Mouse (Mus musculus) kidney, embryonic 14.5 days (tissue): ENCODE measurements around the gene Npr3. TPM values are rescaled to one million over a fixed set of nuclear protein-coding genes. Genes with fewer than 3 reads are reported as not detected.
"Not testable (repeated sequence)": the region's sequence is repeated elsewhere in the genome, so short reads cannot be mapped to it uniquely, and the experiment has no call there.

Experiments
- ATAC-seq: fragments of 200-750 bp; cut with Nextera tagmentation; 2 replicates; pipeline ENCODE4 v1.8.0; 2017; ENCODE audit warnings: moderate number of reproducible peaks, mild to moderate bottlenecking, moderate TSS enrichment, moderate library complexity; ENCODE audit not compliant: low FRiP score, low TSS enrichment
- H3K27ac ChIP-seq: fragments of 300-500 bp; sonication (generic); 2 replicates; pipeline ENCODE4 v1.5.1; 2014; ENCODE audit warnings: low read depth, mild to moderate bottlenecking, low read length, moderate library complexity, mixed read lengths
- H3K27me3 ChIP-seq: fragments of 300-500 bp; sonication (generic); 2 replicates; pipeline ENCODE4 v1.6.1; 2014; ENCODE audit warnings: mild to moderate bottlenecking, low read length; ENCODE audit not compliant: control insufficient read depth, insufficient read depth
- H3K36me3 ChIP-seq: fragments of 300-500 bp; sonication (generic); 2 replicates; pipeline ENCODE4 v1.6.1; 2014; ENCODE audit warnings: low read length, mixed read lengths; ENCODE audit not compliant: control insufficient read depth, insufficient read depth
- H3K4me1 ChIP-seq: fragments of 300-500 bp; sonication (generic); 2 replicates; pipeline ENCODE4 v1.6.1; 2014; ENCODE audit warnings: low read length, mixed read lengths; ENCODE audit not compliant: control insufficient read depth, insufficient read depth
- H3K4me2 ChIP-seq: fragments of 300-500 bp; sonication (generic); replicated peaks from 2 replicates; pipeline ENCODE4 v1.6.1; 2014; ENCODE audit warnings: low read depth, mild to moderate bottlenecking, low read length
- H3K4me3 ChIP-seq: fragments of 300-500 bp; sonication (generic); 2 replicates; pipeline ENCODE4 v1.5.1; 2014; ENCODE audit warnings: mild to moderate bottlenecking, low read length
- H3K9ac ChIP-seq: fragments of 300-500 bp; sonication (generic); 2 replicates; pipeline ENCODE4 v1.6.1; 2014; ENCODE audit warnings: low read depth, mild to moderate bottlenecking, low read length, moderate library complexity
- H3K9me3 ChIP-seq: fragments of 300-500 bp; sonication (generic); 2 replicates; pipeline ENCODE4 v1.6.1; 2016; ENCODE audit warnings: low read length; ENCODE audit not compliant: control insufficient read depth
- WGBS: fragments of 180-500 bp; shearing (Covaris S2); extraction: QIAGEN DNeasy Blood & Tissue Kit; methylation state at CpG from one replicate; pipeline ENCODE4 v1.1.7; 2014; 5-methylcytosine and 5-hydroxymethylcytosine counted together
- polyA plus RNA-seq: library from polyadenylated mRNA; unstranded; fragments of >200 nt; fragmentation: Nextera tagmentation; extraction: Ambion mirVana; gene quantifications from 2 replicates; pipeline ENCODE4 v1.2.1, GENCODE M21; 2014

The Npr3 gene
- polyA plus RNA-seq, 1 experiment from 2014 or later: 8.1 TPM

DNA sequence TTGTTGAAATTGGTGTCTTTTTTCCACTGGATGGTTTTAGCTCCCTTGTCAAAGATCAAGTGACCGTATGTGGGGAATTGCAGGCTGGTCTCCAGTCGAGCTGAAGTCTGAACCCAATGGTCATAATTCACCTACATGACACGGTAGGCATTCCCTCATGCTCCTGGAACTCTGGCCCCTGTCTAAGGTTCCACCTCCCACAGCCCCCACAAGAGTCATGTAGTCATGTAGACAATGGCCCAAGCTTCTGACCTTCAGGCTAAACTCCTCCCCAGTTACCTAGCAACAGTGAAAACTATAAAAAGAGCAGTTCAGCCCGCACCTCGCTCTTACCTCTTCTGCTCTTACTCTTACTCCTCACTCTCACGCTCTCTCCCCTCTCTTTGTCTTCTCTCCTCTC, 84.7 kb downstream of the Npr3 start:
- H3K27ac ChIP-seq, H3K9ac ChIP-seq, H3K4me3 ChIP-seq, H3K27me3 ChIP-seq, H3K4me2 ChIP-seq, H3K9me3 ChIP-seq, H3K4me1 ChIP-seq, H3K36me3 ChIP-seq: not testable (repeated sequence)
- WGBS: 17% methylated on average over 6 of the region's 6 CpGs
- peak; percentile 80 for ATAC-seq

DNA sequence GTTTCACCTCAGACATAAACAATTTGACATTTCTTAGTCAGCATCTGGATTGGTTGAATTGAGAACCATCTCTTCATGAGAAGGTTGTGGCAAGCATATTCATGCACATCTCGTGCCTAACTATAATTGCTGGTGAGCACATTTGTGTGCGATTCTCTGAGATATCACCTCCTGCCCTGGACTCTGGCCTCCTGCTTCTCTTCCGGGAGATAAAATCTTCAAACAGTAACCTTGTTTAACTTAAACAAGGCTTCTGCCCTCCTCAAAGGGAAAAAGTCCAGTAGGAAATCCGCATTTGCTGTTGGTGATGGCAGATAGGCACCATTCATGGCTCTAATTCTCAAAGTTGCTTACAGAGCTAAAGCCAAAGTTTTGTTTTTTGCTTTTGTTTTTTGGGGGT, 91.5 kb downstream of the Npr3 start:
- Histone ChIP-seq H3K4me1 (no peaks in the 10 kb centered on the region), H3K9ac (no peak overlapping the region), H3K27ac (no peak overlapping the region), H3K27me3 (no peaks in the 10 kb centered on the region), H3K4me2 (no peak overlapping the region), H3K9me3 (no peaks in the 10 kb centered on the region), H3K36me3 (no peaks in the 10 kb centered on the region), H3K4me3 (no peak overlapping the region)
- WGBS: 56% methylated on average over 4 of the region's 4 CpGs
- no peak for ATAC-seq

DNA sequence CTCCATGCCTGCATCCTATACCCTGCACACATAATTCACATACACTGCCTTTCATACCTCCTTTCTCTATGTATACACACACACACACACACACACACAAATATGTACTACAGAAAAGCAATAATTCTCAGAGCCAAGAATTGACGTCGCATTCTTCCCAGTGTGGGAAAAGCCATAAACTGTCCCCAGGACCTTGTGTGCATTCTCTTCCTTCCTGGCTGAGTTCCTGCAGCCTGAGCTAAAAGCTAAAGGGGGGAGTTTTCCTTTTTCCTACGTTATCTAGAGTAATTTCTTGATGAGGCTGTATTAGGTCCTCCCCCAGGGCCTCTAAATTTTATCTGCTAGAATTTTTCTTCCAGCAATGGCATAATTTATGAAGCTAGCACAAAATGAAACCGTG, 103.5 kb downstream of the Npr3 start:
- H3K4me2 ChIP-seq: no peak overlapping the region
- H3K27ac ChIP-seq: 0 out of 2 replicates have a peak overlapping the region, but pooled peaks have one; percentile 30

DNA sequence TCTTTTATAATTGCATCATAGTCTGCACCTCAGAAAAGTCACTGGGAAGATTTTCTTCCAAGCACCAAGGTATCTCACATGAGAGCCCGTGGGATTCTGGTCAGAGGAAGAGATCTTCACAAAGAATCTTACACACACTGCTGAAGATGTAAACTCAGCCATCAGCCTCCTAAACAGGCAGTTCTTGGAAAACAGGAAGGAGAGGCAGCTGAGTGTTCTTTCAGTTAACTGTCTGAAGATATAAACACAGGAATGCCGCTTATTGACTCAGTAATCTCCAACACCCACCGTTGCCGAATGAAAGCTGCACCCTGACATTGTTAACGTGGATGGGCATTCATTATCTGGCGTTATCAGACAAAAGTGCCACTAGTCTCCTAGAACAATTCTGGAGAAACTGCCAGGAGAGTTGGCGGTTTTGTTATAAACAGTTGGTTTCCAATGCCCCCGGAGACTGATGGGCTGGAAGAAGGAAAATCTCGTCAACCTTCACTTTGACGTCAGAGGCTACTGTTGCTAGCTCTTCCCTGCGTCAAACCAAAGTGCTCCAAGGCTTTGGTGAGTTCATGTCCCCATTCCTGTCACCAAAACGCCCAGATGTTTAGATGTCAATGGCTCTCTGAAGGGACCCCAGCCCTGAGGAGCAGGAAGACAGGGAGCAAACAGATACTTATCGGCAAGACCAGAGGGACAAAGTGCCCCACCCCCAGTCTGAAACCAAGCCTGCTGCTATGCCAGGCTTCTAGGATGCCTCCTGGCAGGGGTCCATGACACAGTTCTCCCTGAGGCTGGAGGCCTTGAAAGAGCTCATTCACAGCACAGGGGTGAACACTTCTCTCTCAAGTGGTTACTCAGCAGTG, 105.0 kb downstream of the Npr3 start:
- no peak overlapping the region for H3K9ac ChIP-seq
- H3K4me1 ChIP-seq: no peaks in the 10 kb centered on the region
- ATAC-seq: no peak
- no peak overlapping the region for H3K4me2 ChIP-seq
- H3K27me3 ChIP-seq: no peaks in the 10 kb centered on the region
- no peaks in the 10 kb centered on the region for H3K9me3 ChIP-seq
- no peak overlapping the region for H3K27ac ChIP-seq
- H3K36me3 ChIP-seq: no peaks in the 10 kb centered on the region
- 64% methylated on average over 13 of the region's 13 CpGs for WGBS
- H3K4me3 ChIP-seq: no peak overlapping the region

More for the DNA sequence above, 103.5 kb downstream of the Npr3 start:
- no peak overlapping the region for H3K9ac ChIP-seq
- H3K27me3 ChIP-seq: no peaks in the 10 kb centered on the region
- H3K4me3 ChIP-seq: no peak overlapping the region
- H3K4me1 ChIP-seq: no peaks in the 10 kb centered on the region
- no peaks in the 10 kb centered on the region for H3K9me3 ChIP-seq
- ATAC-seq: 0 out of 2 replicates have a peak, but pooled peaks have one; percentile 28
- 25% methylated on average over 4 of the region's 4 CpGs for WGBS
- no peaks in the 10 kb centered on the region for H3K36me3 ChIP-seq

DNA sequence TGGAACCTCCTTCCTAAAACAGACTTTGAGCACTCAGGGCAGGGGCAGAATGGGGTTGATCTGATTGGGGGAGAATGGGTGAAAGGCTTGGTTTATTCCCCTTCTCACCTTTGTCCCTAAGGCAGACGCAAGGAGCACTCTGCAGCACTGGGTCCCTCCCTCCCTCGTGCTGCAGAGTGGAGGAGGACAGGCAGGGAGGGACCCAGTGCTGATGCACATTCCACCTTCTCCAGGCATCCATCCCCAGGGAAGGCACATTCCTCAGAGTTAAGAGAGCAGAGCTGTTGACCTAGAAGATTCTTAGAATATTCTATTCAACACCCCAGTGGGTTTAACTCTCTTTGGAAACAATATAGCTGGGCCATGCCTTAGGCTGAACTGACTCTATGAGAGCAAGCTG, 112.5 kb downstream of the Npr3 start:
- H3K27ac ChIP-seq: peak overlapping the region; percentile 62; the same call in 1 of the 2 replicates
- H3K4me1 ChIP-seq: 0 out of 2 replicates have a peak, but pooled peaks cover 4% of the 10 kb centered on the region
- no peaks in the 10 kb centered on the region for H3K27me3 ChIP-seq
- no peaks in the 10 kb centered on the region for H3K9me3 ChIP-seq
- WGBS: 6% methylated on average over 2 of the region's 2 CpGs
- H3K4me3 ChIP-seq: no peak overlapping the region
- ATAC-seq: peak; percentile 97
- H3K9ac ChIP-seq: no peak overlapping the region
- no peak overlapping the region for H3K4me2 ChIP-seq
- H3K36me3 ChIP-seq: no peaks in the 10 kb centered on the region

Other genes starting within 250 kb of the Npr3 start
- 790 and 1,118 TPM in 2 replicates for gene Sub1, start 89.7 kb upstream of the Npr3 start, polyA plus RNA-seq
- 83.8 and 154 TPM in 2 replicates for gene Zfr, start 210.5 kb upstream of the Npr3 start, polyA plus RNA-seq